16 mouse cellular contexts compared by ENCODE assay signal in the genomic region with DNA sequence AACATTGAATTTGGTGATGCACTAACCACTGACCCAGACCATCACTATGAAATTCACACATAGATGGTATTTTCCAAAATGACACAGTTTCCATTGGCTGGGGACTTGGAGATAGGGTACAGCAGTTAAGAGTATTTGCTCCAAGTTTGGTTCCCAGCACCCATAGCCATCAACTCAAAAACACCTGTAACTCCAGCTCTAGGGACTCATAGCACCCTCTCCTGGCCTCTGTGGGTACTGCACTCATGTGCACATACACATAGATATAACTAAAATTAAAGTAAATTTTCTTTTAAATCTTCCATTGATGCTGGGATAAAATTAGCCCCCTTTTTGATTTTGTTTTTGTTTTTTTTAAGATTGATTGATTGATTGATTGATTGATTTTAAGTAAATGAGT. TPM values are rescaled to one million over a fixed set of nuclear protein-coding genes. Genes with fewer than 3 reads are reported as not detected.
DNase-seq lines count a peak whose midpoint lies in the region; ATAC-seq and TF ChIP-seq lines count a peak whose summit lies in the region.
"Had no signal": no experiment of that assay in that cellular context is flagged by ENCODE, and none has a peak within 500 bp of the region (broad histone marks: within the 10 kb centered on the region; RNA-seq: fewer than 3 reads in every experiment).

No protein-coding gene starts in this region.

- ATAC-seq in cerebellum, adult (ENCODE audit: insufficient number of reproducible peaks, low FRiP score, low TSS enrichment): no peak
- ATAC-seq: CD4-positive, CD25-positive, alpha-beta regulatory T cell, adult 4 months; inflammation-experienced regulatory T-cells, adult 6 months had no signal

- H3K9ac ChIP-seq in heart, adult 2 months (ENCODE audit: low read depth, low read length): no peak overlapping the region
- H3K9ac ChIP-seq: limb, embryonic 15.5 days had no signal

- no peaks in the 10 kb centered on the region for H3K36me3 ChIP-seq in heart, adult 2 months (ENCODE audit: control insufficient read depth, insufficient read depth, low read length)
- H3K36me3 ChIP-seq: embryonic facial prominence, embryonic 10.5 days; limb, embryonic 15.5 days had no signal

- TF ChIP-seq CTCF in cerebellum, adult 2 months (IDR thresholded peaks at IDR 0.05; ENCODE audit: borderline replicate concordance, insufficient read depth, low read depth, low read length): peak; percentile 12; the same call in 1 of the 2 replicates
- TF ChIP-seq CTCF in heart, adult 2 months (IDR thresholded peaks at IDR 0.05): peak; percentile 35
- peak; percentile 23 for TF ChIP-seq CTCF in left cerebral cortex, adult 2 months (IDR thresholded peaks at IDR 0.05)

- no peaks in the 10 kb centered on the region for H3K27me3 ChIP-seq in cerebellum, adult 2 months (ENCODE audit: control insufficient read depth, insufficient read depth, low read length)
- H3K27me3 ChIP-seq in heart, adult 2 months (ENCODE audit: control insufficient read depth, insufficient read depth, low read length): no peaks in the 10 kb centered on the region
- H3K27me3 ChIP-seq: limb, embryonic 15.5 days had no signal

- no peaks in the 10 kb centered on the region for H3K79me2 ChIP-seq in heart, adult 2 months (replicated peaks; ENCODE audit: control insufficient read depth, insufficient read depth, low read length)

- no peak for TF ChIP-seq EP300 in heart, adult 2 months (IDR thresholded peaks at IDR 0.05; ENCODE audit: insufficient read depth, low read depth, low read length)

- no peak overlapping the region for H3K4me3 ChIP-seq in cerebellum, adult 2 months (replicated peaks; ENCODE audit: insufficient read depth, low read depth, low read length)
- H3K4me3 ChIP-seq in heart, adult 2 months: no peak overlapping the region
- H3K4me3 ChIP-seq in left cerebral cortex, adult 2 months: no peak overlapping the region
- H3K4me3 ChIP-seq: embryonic facial prominence, embryonic 10.5 days; limb, embryonic 15.5 days had no signal

- H3K4me1 ChIP-seq in cerebellum, adult 2 months (ENCODE audit: control insufficient read depth, insufficient read depth, low read length): peaks cover 4% of the 10 kb centered on the region; the same call in 1 of the 2 replicates
- no peaks in the 10 kb centered on the region for H3K4me1 ChIP-seq in heart, adult 2 months (ENCODE audit: control insufficient read depth, insufficient read depth, low read length)
- H3K4me1 ChIP-seq: embryonic facial prominence, embryonic 10.5 days had no signal

- intact Hi-C loops in heart, adult 2 months (cut with DNase I): no loop called here
- intact Hi-C loops in heart, postnatal 25 days (cut with DNase I): no loop called here
- intact Hi-C loops in left cerebral cortex, adult 2 months (cut with DNase I): no loop called here

- TF ChIP-seq POLR2A in cerebellum, adult 2 months (IDR thresholded peaks at IDR 0.05; ENCODE audit: borderline replicate concordance, insufficient read depth, low read length): no peak
- no peak for TF ChIP-seq POLR2A in heart, adult 2 months (IDR thresholded peaks at IDR 0.05; ENCODE audit: insufficient read depth, low read depth, low read length)

- no peak for DNase-seq in cerebellum, adult 2 months
- DNase-seq in heart, adult 2 months: no peak
- DNase-seq in heart, postnatal 25 days (ENCODE audit: low spot score): no peak
- no peak for DNase-seq in left cerebral cortex, adult 2 months (ENCODE audit: extremely low spot score in 1 of 2, low spot score in 2 of 2)
- DNase-seq in left cerebral cortex, adult 8-10 months (ENCODE audit: low spot score in 2 of 2): no peak
- DNase-seq in cerebellum, postnatal 14 days: peak; percentile 54 to 76
- no peak for DNase-seq in urinary bladder, postnatal 4 days (ENCODE audit: low spot score in 2 of 2)
- DNase-seq: adrenal gland, adult 2 months; gastrocnemius, postnatal 14 days; lung, adult 18-20 months; thymus, postnatal 4 days had no signal

- no peak overlapping the region for H3K27ac ChIP-seq in cerebellum, adult 2 months (ENCODE audit: insufficient read depth, low read length)
- H3K27ac ChIP-seq in heart, adult 2 months: no peak overlapping the region
- H3K27ac ChIP-seq in left cerebral cortex, adult 2 months: no peak overlapping the region
- H3K27ac ChIP-seq: embryonic facial prominence, embryonic 10.5 days had no signal

RNA-seq across cellular contexts. Expression of a gene that starts 25.1 kb away (rescaled TPM):
- 34.5 and 35.6 TPM in 2 replicates for polyA plus RNA-seq in cerebellum, adult 2 months (2012; rRNA removed)
- 10 to 100 TPM; 20.7 to 21.1 TPM for total RNA-seq in heart, adult 2 months (2021)
- polyA plus RNA-seq in heart, adult 2 months (2012; rRNA removed): 14.2 and 18.2 TPM in 2 replicates
- 10 to 100 TPM; 24.0 to 28.7 TPM for total RNA-seq in heart, postnatal 25 days (2021)
- 10 to 100 TPM; 86.7 to 93.1 TPM for total RNA-seq in left cerebral cortex, adult 2 months (2021)
- 10 to 100 TPM; 62.4 to 89.4 (median 68.0) TPM for total RNA-seq in left cerebral cortex, adult 8-10 months (2022)

Comparison
In these comparisons a context has a peak if more than half of its experiments do, and no peak if none do; other contexts are left out.
1. DNase-seq: peak in cerebellum, postnatal 14 days (2 of 2); none in cerebellum, adult 2 months (0 of 2), heart, adult 2 months (0 of 2), heart, postnatal 25 days (single experiment), left cerebral cortex, adult 2 months (0 of 2), left cerebral cortex, adult 8-10 months (0 of 2) and urinary bladder, postnatal 4 days (0 of 2).
2. Peak in every context shown above with its lines, with median percentiles within 50 percentile points of each other: CTCF ChIP-seq.